Mouse (Mus musculus): ENCODE data around the gene Kctd8.
"Not testable (repeated sequence)": the region's sequence is repeated elsewhere in the genome, so short reads cannot be mapped to it uniquely, and the experiment has no call there.

Gene Kctd8

GRCm38 (mm10) chr5:69340919-69341801, at the start of gene Kctd8:
Kctd8 (minus strand) TSS chr5:69341679.
- peak; percentile 91 for DNase-seq

- DNase-seq: no peak
Observed at GRCm38 (mm10) chr5:69379072-69379471, 37.6 kb upstream of the Kctd8 start.

GRCm38 (mm10) chr5:69350596-69350995, 9.1 kb upstream of the Kctd8 start:
- DNase-seq: no peak

GRCm38 (mm10) chr5:69340102-69340918, 1.2 kb downstream of the Kctd8 start:
- peak; percentile 60 for DNase-seq

GRCm38 (mm10) chr5:69339623-69339970, 1.9 kb downstream of the Kctd8 start:
- DNase-seq: no peak

- no peak for DNase-seq
Observed at GRCm38 (mm10) chr5:69338916-69339622, 2.4 kb downstream of the Kctd8 start.

- DNase-seq: no peak
Observed at GRCm38 (mm10) chr5:69327561-69327960, 13.9 kb downstream of the Kctd8 start.

- DNase-seq: no peak
Observed at GRCm38 (mm10) chr5:69324566-69325230, 16.8 kb downstream of the Kctd8 start.

GRCm38 (mm10) chr5:69312611-69313010, 28.9 kb downstream of the Kctd8 start:
- no peak for DNase-seq

GRCm38 (mm10) chr5:69301665-69302064, 39.8 kb downstream of the Kctd8 start:
- DNase-seq: no peak

- DNase-seq: no peak
Observed at GRCm38 (mm10) chr5:69292353-69292752, 49.1 kb downstream of the Kctd8 start.

- no peak for DNase-seq
Observed at GRCm38 (mm10) chr5:69284359-69284758, 57.1 kb downstream of the Kctd8 start.

GRCm38 (mm10) chr5:69252366-69252765, 89.1 kb downstream of the Kctd8 start:
- no peak for DNase-seq

GRCm38 (mm10) chr5:69241931-69242330, 99.5 kb downstream of the Kctd8 start:
- no peak for DNase-seq

- DNase-seq: no peak
Observed at GRCm38 (mm10) chr5:69233560-69233959, 107.9 kb downstream of the Kctd8 start.

- DNase-seq: not testable (repeated sequence)
Observed at GRCm38 (mm10) chr5:69231649-69232048, 109.8 kb downstream of the Kctd8 start.

- DNase-seq: no peak
Observed at GRCm38 (mm10) chr5:69227147-69227546, 114.3 kb downstream of the Kctd8 start.

- no peak for DNase-seq
Observed at GRCm38 (mm10) chr5:69222608-69223007, 118.9 kb downstream of the Kctd8 start.

GRCm38 (mm10) chr5:69215216-69215615, 126.3 kb downstream of the Kctd8 start:
- DNase-seq: no peak

- no peak for DNase-seq
Observed at GRCm38 (mm10) chr5:69209401-69209800, 132.1 kb downstream of the Kctd8 start.

- DNase-seq: no peak
Observed at GRCm38 (mm10) chr5:69207713-69208112, 133.8 kb downstream of the Kctd8 start.

- no peak for DNase-seq
Observed at GRCm38 (mm10) chr5:69159897-69160509, 181.5 kb downstream of the Kctd8 start.

Data from embryo, embryonic 11 days (tissue).